Mouse (Mus musculus): ENCODE measurements around the gene Sfi1.
"Not testable (repeated sequence)": the region's sequence is repeated elsewhere in the genome, so short reads cannot be mapped to it uniquely, and the experiment has no call there.

Sfi1 gene

GRCm38 (mm10) chr11:3104501-3105260 lies 88.6 kb downstream of the Sfi1 start:
- DNase-seq (ENCODE audit: low read depth, low spot score), result not testable (repeated sequence)

- DNase-seq (ENCODE audit: low read depth, low spot score), result no peak
Measured at GRCm38 (mm10) chr11:3103619-3104164, 89.6 kb downstream of the Sfi1 start.

- not testable (repeated sequence) for DNase-seq (ENCODE audit: low read depth, low spot score)
Measured at GRCm38 (mm10) chr11:3102626-3103025, 90.6 kb downstream of the Sfi1 start.

GRCm38 (mm10) chr11:3101875-3102494 lies 91.3 kb downstream of the Sfi1 start:
- peak; percentile 51 for DNase-seq (ENCODE audit: low read depth, low spot score)

GRCm38 (mm10) chr11:3101072-3101874 lies 92.0 kb downstream of the Sfi1 start:
- peak; percentile 51 for DNase-seq (ENCODE audit: low read depth, low spot score)

- DNase-seq (ENCODE audit: low read depth, low spot score), result peak; percentile 55
Measured at GRCm38 (mm10) chr11:3100066-3100645, 93.1 kb downstream of the Sfi1 start.
